Mouse (Mus musculus) left cerebral cortex, postnatal 10 days (tissue): ENCODE data around the gene Cbx7. TPM values are rescaled to one million over a fixed set of nuclear protein-coding genes. Genes with fewer than 3 reads are reported as not detected.
A peak's percentile ranks its signal among the peaks of the same experiment; 100 is the strongest.

ENCODE experiments used
- DNase-seq, 2 experiments: peaks; one replicate each; pipeline ENCODE4 v3.0.0; 2021 to 2022; ENCODE audit warnings: low spot score in 2 of 2, mixed read lengths in 1 of 2; ENCODE audit errors: extremely low spot score in 1 of 2
- intact Hi-C: fragments of 180-260 bp; cut with DNase I; formaldehyde crosslinking; loops from one replicate; pipeline ENCODE4 v1.15.1; 2025
- total RNA-seq, 2 experiments: library from RNA; stranded (reverse); gene quantifications; 2 replicates each; pipeline ENCODE4 v1.2.3; 2021

Gene Cbx7
- total RNA-seq, 2 experiments from 2014 or later: 5.6 to 7.1 TPM

DNA sequence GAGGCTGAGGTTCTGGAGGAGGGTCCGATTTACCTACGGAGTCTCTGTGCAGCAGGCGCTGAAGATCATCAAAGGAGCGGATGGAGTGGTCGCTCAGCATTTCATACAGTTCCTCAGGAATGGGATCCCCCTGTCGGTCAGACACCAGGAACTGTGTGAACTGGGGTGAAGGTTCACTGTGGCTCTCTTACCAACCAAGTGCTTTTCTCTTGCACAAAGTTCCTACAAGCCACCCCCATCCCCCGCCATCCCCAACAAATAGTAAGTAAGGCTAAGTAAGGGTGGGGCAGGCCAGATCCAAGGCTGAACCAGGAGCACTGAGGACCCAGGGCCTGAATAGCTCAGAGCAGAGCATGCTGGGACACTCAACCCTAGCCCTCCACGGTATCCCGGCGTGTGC is 34.5 kb upstream of the Cbx7 start:
- intact Hi-C loops: no loop called here
- no peak for DNase-seq

- intact Hi-C loops: no loop called here
- DNase-seq: peak in 1 of 2 experiments; percentile 76
Measured at GRCm38 (mm10) chr15:80004644-80005340, 33.9 kb upstream of the Cbx7 start.

GRCm38 (mm10) chr15:80003581-80003980 is 32.7 kb upstream of the Cbx7 start:
- no peak for DNase-seq
- intact Hi-C loops: no loop called here

DNA sequence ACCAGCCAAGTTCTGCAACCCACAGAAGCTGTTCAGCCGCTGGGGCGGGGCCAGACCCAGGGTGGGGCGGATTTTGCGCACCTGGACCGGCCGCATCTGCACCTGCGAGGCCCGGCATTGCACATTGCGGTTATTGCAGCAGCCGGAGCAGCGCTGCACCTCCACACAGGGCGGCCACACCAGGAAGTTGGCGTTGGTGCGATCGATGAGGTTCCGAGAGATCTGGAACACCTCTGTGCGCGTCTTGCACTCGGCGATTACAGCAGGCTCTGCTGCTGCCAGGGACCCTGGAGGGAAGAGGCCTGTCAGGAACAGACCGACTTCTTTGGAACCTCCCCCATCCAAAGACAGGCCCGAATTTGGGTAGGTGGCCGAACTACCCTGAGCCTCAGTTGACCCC is 30.7 kb upstream of the Cbx7 start:
- DNase-seq: no peak
- intact Hi-C loops: no loop called here

DNA sequence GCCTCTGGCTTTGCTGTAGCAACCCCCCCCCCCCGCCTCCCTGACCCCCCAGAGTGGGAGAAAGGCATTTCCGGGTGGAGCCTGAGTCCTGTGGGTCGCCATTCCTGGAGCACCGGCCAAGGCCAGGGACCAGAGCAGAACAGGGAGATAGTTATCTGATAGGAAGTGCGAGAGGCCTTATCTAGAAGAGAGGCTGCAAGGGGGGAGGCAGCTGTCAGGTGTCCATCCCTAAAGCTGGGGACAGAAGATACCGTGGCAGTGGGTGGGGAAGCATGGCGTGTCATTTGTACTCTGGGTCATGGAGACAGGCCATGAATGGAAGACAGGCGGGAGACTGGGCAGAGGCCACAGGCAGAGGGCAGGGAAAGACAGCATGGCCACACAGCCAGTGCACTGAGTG is 29.8 kb upstream of the Cbx7 start:
- intact Hi-C loops: no loop called here

DNA sequence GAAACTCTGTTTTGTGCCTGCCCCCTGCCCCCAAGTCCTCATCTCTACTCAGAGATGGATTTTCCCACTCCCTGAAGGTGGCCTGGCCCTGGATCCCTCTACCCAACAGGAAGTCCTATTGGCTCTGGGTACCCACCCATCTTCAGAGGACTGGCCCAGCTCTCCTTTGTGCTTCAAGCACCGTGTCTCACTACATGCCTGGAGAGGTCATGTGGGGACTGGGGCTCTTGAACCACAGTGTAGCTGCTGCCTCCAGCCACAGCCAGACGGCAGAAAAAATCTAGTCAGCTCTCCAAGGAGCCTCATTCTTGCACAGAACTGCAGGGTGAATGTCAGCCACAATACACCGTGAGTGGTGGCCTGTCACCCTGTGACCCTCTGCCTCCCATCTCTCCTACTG is 27.1 kb upstream of the Cbx7 start:
- no peak for DNase-seq
- intact Hi-C loops: no loop called here

More for the DNA sequence above, 29.8 kb upstream of the Cbx7 start:
- DNase-seq: no peak

DNA sequence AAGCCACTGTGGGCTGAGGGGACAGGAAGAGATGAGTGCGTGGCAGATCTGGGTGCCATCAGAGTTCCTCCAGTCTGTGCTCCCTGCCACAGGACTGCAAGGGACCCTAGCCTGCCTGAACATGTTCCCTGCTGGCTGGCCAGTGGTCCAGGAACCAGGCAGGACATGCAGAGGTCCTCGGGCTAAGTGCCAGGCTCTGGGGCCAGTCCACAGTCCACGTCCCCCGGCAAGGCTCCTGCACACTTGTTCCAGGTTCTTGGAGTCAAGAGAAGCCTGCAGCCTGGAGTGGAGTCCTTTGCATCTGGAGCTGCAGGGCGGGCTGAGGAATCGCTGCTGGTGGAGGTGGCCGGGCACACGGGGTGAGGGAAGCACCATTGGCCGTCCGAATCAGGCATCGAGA is 25.9 kb upstream of the Cbx7 start:
- intact Hi-C loops: no loop called here
- DNase-seq: no peak

GRCm38 (mm10) chr15:79995552-79995951 is 24.6 kb upstream of the Cbx7 start:
- intact Hi-C loops: no loop called here
- no peak for DNase-seq

- no peak for DNase-seq
- intact Hi-C loops: no loop called here
Measured at GRCm38 (mm10) chr15:79994566-79994965, 23.6 kb upstream of the Cbx7 start.

DNA sequence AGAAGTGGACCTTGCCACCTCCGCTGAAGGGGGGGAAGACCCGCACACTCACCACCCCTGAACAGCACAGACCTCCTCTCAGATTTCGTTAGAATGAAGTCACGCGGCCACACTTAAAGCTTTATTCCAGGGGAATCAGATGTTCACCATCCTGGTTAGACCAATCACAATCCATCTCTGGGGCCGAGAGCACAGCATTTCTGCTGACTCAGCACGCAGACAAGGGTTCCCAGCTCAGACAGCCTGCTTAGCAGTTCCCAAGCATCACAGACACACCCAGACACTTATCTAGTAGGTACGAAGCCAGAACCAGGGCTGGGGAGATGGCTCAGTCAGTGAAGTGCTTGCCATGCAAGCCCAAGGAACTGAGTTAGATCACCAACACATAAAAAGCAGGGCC is 15.3 kb upstream of the Cbx7 start:
- intact Hi-C loops: no loop called here
- DNase-seq: no peak

DNA sequence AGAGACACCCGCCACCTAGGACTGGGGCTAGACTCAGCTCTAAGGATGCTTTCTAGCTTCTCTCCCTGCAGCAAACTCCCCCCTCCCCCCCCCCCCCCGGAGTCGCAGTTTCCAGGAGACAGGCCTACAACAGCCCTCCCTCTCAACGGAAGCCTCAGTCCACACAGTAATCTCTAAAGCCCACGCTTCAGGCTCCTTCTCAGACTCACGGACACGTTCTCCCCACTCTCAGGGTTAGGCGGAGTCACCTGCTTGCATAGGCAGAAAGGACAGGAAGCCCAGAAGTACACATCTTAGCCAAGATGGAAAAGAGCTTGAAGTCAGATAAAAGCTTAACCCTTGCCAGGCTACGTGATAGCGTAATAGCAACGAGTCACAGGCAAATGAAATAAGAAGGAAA is 14.6 kb upstream of the Cbx7 start:
- intact Hi-C loops: no loop called here
- no peak for DNase-seq

DNA sequence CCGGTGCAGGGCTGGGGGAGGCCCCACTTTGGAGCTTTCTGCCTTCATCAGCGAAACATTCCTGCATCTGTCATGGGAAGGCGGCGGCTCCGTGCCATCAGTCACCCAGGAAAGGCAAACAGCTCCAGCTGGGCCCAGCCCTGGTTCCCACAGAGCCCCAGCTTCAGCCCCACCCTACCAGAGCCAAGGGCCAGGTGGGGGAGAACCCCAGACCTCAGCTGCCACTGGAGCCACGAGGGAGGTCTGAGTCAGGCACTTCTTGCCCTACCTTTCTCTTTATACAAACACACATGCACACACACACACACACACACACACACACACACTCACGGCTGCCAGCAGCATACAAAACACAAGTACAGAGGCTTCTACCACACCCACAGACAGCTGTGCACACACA is 13.2 kb upstream of the Cbx7 start:
- intact Hi-C loops: no loop called here
- no peak for DNase-seq

DNA sequence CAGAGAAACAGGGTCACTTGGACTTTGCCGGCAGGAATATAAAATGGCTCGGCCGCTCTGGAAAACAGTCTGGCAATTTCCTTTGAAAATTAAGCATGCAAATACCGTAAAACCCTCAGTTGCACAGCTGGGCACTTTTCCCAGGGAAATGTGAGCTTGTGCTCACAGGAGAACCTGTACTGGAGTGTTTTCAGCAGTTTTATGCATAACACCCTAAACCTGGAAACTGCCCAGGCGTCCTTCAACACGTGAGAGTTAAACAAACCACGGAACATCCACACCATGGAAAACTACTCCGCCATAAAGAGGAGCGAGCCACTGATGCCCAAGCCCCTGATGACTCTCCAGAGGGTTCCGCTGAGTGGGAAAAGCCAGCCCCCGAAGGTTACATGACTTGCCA is 9.8 kb upstream of the Cbx7 start:
- intact Hi-C loops: no loop called here
- DNase-seq: no peak

DNA sequence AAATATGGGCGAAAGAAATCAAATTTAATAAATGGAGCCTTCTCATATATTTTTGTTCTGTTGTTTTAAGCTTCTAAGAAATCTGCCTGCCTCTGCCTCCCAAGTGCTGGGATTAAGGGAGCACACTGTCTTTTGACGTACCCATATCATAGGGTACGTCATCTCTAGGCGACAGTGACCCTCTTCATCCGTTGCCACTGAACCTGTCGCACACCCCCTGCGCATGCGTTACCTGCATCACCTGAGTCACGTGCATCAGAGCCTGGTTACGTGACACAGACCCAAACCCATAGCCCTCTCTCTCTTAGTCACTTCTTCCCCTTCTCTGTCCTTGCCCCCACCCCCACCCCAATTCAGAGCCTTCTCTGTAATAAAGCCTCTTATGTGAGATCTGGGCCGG is 1.3 kb upstream of the Cbx7 start:
- intact Hi-C loops: no loop called here
- no peak for DNase-seq

GRCm38 (mm10) chr15:79970491-79970890 is 428 bp downstream of the Cbx7 start:
- intact Hi-C loops: no loop called here
- no peak for DNase-seq

DNA sequence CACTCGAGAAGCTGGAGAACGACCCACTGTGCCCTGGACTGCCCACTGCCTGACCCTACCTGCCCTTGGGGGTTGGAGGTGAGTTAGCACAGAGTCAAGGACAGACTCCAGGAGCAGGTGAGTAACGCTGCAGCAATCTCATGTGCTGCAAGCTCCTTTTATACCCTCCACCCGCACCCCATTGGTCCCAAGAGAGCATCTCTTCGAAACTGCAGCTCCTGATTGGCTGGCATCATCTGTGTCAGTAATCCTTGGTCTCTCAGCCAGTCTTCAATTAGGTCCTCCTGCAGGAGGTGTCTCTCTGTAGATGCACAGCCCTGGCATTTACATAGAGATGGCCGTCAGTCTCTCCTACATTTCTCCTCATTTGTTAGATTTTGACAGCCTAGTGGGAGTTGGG is 3.6 kb downstream of the Cbx7 start:
- no peak for DNase-seq
- intact Hi-C loops: no loop called here

GRCm38 (mm10) chr15:79964376-79964775 is 6.5 kb downstream of the Cbx7 start:
- intact Hi-C loops: no loop called here
- no peak for DNase-seq

DNA sequence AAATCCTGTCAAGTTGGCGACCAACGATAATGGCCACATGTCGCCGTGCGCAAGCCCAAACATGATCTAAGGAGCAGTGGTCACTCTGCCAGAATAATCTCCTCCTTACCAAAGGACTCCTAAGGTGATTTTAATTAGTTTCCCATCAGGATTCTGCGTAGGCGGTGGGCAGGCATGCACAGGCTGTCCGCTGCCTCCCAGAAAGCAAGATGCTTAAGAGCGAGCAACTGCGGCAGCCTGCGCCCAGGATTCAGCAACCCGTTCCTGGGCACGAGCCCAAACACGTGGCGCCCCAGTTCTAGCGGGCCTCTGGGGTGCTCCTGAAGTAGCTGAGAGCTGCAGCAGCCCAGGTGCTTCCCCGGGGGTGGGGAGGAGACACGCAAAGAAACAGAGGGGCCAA is 8.3 kb downstream of the Cbx7 start:
- peak in 1 of 2 experiments; percentile 55 for DNase-seq
- intact Hi-C loops: no loop called here

DNA sequence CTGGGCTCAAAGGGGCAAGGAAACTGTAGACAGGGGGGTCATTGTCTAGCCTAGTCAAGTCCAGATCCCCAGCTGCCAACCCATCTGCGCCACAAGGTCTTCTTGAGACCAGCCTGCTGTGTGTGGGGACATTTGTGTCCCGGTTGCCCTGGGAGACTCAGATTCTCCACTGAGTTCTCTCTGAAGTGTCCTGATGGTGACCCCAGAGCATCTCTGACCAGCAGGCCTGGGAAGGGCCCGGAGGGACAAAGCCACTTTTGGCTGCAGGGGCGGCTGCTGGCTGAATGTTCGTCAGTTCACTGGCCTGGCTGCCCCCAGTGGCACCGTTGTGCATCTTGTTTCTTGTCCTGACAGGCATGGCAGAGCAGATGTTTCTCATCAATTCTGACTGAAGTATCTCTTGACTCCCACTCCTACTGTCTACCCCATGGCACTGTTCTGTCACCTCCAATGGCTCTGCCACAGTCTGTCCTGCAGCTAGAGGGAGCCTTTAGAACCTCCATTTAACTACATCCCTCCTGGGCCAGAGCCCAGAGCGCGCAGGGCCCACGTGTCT is 9.5 kb downstream of the Cbx7 start:
- intact Hi-C loops: no loop called here
- DNase-seq: peak in 1 of 2 experiments; percentile 52

- no peak for DNase-seq
- intact Hi-C loops: no loop called here
Measured at GRCm38 (mm10) chr15:79958418-79958817, 12.5 kb downstream of the Cbx7 start.

- intact Hi-C loops: no loop called here
- DNase-seq: no peak
Measured at GRCm38 (mm10) chr15:79956559-79956958, 14.4 kb downstream of the Cbx7 start.
